In genomic region chr17:26874542-26874941, GRCm38 (mm10) we compare ENCODE assay signal across 29 mouse cellular contexts. TPM values are rescaled to one million over a fixed set of nuclear protein-coding genes. Genes with fewer than 3 reads are reported as not detected.
DNase-seq lines count a peak whose midpoint lies in the region; ATAC-seq and TF ChIP-seq lines count a peak whose summit lies in the region.
"Had no signal": no experiment of that assay in that cellular context is flagged by ENCODE, and none has a peak within 500 bp of the region (broad histone marks: within the 10 kb centered on the region; RNA-seq: fewer than 3 reads in every experiment).

No protein-coding gene starts in this region.

- no peak overlapping the region for H3ac ChIP-seq in myocyte (ENCODE audit: control insufficient read depth, insufficient read length)

- DNase-seq in heart, embryonic 10.5 days (ENCODE audit: low spot score): no peak
- DNase-seq in heart, postnatal 4 days: peak; percentile 37
- DNase-seq in heart, postnatal 10 days: no peak
- DNase-seq in brain, embryonic 14.5 days (ENCODE audit: low read depth): peak; percentile 6
- no peak for DNase-seq in limb, embryonic 10.5 days (ENCODE audit: low spot score)
- DNase-seq: adrenal gland, adult 2 months; cerebellum, adult 2 months; forebrain, postnatal 0 days; kidney, adult 11 months; kidney, postnatal 36 days; layer of hippocampus, postnatal 36 days; liver, embryonic 13.5 days; lung, adult 2 months; lung, postnatal 14 days; thymus, postnatal 25 days had no signal

- H3K9me3 ChIP-seq in heart, embryonic 10.5 days: no peaks in the 10 kb centered on the region
- H3K9me3 ChIP-seq in heart, embryonic 12.5 days (replicated peaks): peaks cover 4% of the 10 kb centered on the region; the same call in 1 of the 2 replicates
- no peaks in the 10 kb centered on the region for H3K9me3 ChIP-seq in limb, embryonic 10.5 days (replicated peaks)
- H3K9me3 ChIP-seq: kidney, embryonic 15.5 days; liver, embryonic 13.5 days; neural tube, embryonic 15.5 days; stomach, embryonic 15.5 days had no signal

- intact Hi-C loops in heart, postnatal 10 days (cut with DNase I): no loop called here

- no peak overlapping the region for H3K4me3 ChIP-seq in heart, embryonic 10.5 days
- no peak overlapping the region for H3K4me3 ChIP-seq in heart, embryonic 12.5 days
- H3K4me3 ChIP-seq in myocyte: no peak overlapping the region
- H3K4me3 ChIP-seq in limb, embryonic 10.5 days: no peak overlapping the region
- H3K4me3 ChIP-seq: kidney, embryonic 15.5 days; liver, embryonic 13.5 days; neural tube, embryonic 15.5 days; stomach, embryonic 15.5 days had no signal

- peaks cover 37% of the 10 kb centered on the region for H3K4me1 ChIP-seq in heart, embryonic 10.5 days
- H3K4me1 ChIP-seq in heart, embryonic 12.5 days (replicated peaks): peaks cover 40% of the 10 kb centered on the region
- H3K4me1 ChIP-seq in limb, embryonic 10.5 days: no peaks in the 10 kb centered on the region; the same call in 1 of the 2 replicates
- H3K4me1 ChIP-seq: kidney, embryonic 15.5 days; liver, embryonic 13.5 days; neural tube, embryonic 15.5 days; stomach, embryonic 15.5 days had no signal

- no peak for ATAC-seq in heart, embryonic 12.5 days (ENCODE audit: insufficient number of reproducible peaks, low FRiP score)
- ATAC-seq: forebrain, postnatal 0 days had no signal

- TF ChIP-seq CTCF in brain, embryonic 14.5 days (IDR thresholded peaks at IDR 0.05; ENCODE audit: borderline replicate concordance, extremely low read depth, insufficient read depth, insufficient read length): no peak

- H3K27ac ChIP-seq in heart, embryonic 10.5 days: peak overlapping the region; percentile 69
- no peak overlapping the region for H3K27ac ChIP-seq in heart, embryonic 12.5 days (ENCODE audit: poor library complexity, severe bottlenecking)
- H3K27ac ChIP-seq in limb, embryonic 10.5 days: no peak overlapping the region
- H3K27ac ChIP-seq: kidney, embryonic 15.5 days; liver, embryonic 13.5 days; neural tube, embryonic 15.5 days; stomach, embryonic 15.5 days had no signal

- H3K9ac ChIP-seq in heart, embryonic 12.5 days: no peak overlapping the region
- H3K9ac ChIP-seq: forebrain, postnatal 0 days; kidney, embryonic 15.5 days; liver, embryonic 13.5 days; neural tube, embryonic 15.5 days; stomach, embryonic 15.5 days had no signal

- WGBS in heart, embryonic 10.5 days: 65% methylated on average over 11 of the region's 11 CpGs
- WGBS in heart, embryonic 12.5 days: 64% methylated on average over 11 of the region's 11 CpGs
- 66% methylated on average over 11 of the region's 11 CpGs for WGBS in limb, embryonic 10.5 days

- H3K36me3 ChIP-seq in heart, embryonic 10.5 days: peaks cover 7% of the 10 kb centered on the region; the same call in 1 of the 2 replicates
- no peaks in the 10 kb centered on the region; the same call in 1 of the 2 replicates for H3K36me3 ChIP-seq in heart, embryonic 12.5 days
- no peaks in the 10 kb centered on the region for H3K36me3 ChIP-seq in myocyte (ENCODE audit: control insufficient read depth, insufficient read depth)
- H3K36me3 ChIP-seq in limb, embryonic 10.5 days: no peaks in the 10 kb centered on the region
- H3K36me3 ChIP-seq: kidney, embryonic 15.5 days; neural tube, embryonic 15.5 days; stomach, embryonic 15.5 days had no signal

- H3K27me3 ChIP-seq in heart, embryonic 10.5 days (ENCODE audit: insufficient read depth, poor library complexity, severe bottlenecking): no peaks in the 10 kb centered on the region
- H3K27me3 ChIP-seq in heart, embryonic 12.5 days (replicated peaks): no peaks in the 10 kb centered on the region
- no peaks in the 10 kb centered on the region for H3K27me3 ChIP-seq in myocyte (ENCODE audit: control insufficient read depth, insufficient read depth, insufficient read length)
- peaks cover 7% of the 10 kb centered on the region; the same call in 1 of the 2 replicates for H3K27me3 ChIP-seq in limb, embryonic 10.5 days (ENCODE audit: low read depth, poor library complexity, severe bottlenecking)
- H3K27me3 ChIP-seq: kidney, embryonic 15.5 days; liver, embryonic 13.5 days; neural tube, embryonic 15.5 days; stomach, embryonic 15.5 days had no signal

- H3K79me2 ChIP-seq in myocyte (ENCODE audit: control insufficient read depth, insufficient read depth): no peaks in the 10 kb centered on the region

- TF ChIP-seq POLR2A in brain, embryonic 14.5 days (IDR thresholded peaks at IDR 0.05; ENCODE audit: borderline replicate concordance, extremely low read depth, insufficient read depth, insufficient read length, poor library complexity, severe bottlenecking): no peak
- TF ChIP-seq POLR2A in myocyte (IDR thresholded peaks at IDR 0.05; ENCODE audit: insufficient read length, low read depth): no peak

- no peak overlapping the region for H3K4me2 ChIP-seq in heart, embryonic 12.5 days
- H3K4me2 ChIP-seq in myocyte (ENCODE audit: low read depth): no peak overlapping the region
- H3K4me2 ChIP-seq: kidney, embryonic 15.5 days; liver, embryonic 13.5 days; midbrain, embryonic 11.5 days; neural tube, embryonic 15.5 days; stomach, embryonic 15.5 days had no signal

TF ChIP-seq in myocyte, 11 proteins besides CTCF, POLR2A, EP300 and RAD21:
- TF ChIP-seq SRF (IDR thresholded peaks at IDR 0.05; ENCODE audit: control insufficient read depth, insufficient read length, low read depth) (no peak), TCF3 (IDR thresholded peaks at IDR 0.05; ENCODE audit: insufficient read length, low read depth) (no peak), MAX (IDR thresholded peaks at IDR 0.05; ENCODE audit: low read depth) (no peak), POLR2AphosphoS2 (IDR thresholded peaks at IDR 0.05; ENCODE audit: insufficient read length, low read depth) (no peak), MYOG (IDR thresholded peaks at IDR 0.05; ENCODE audit: control insufficient read depth in 1 of 3, insufficient read depth in 1 of 3, insufficient read length in 2 of 3, low read depth in 2 of 3) (peak; percentile 5 to 36 (median 22)), MYOD1 (IDR thresholded peaks at IDR 0.05; ENCODE audit: control insufficient read depth in 1 of 3, insufficient read length in 2 of 3, low read depth in 2 of 3) (peak; percentile 23 to 87 (median 28))

RNA-seq across cellular contexts. Expression of gene Nkx2-5, which starts 29.7 kb away (rescaled TPM):
- polyA plus RNA-seq in heart, embryonic 10.5 days (2016; fragmentation: Nextera tagmentation; extraction: Ambion mirVana): 146 and 189 TPM in 2 replicates
- polyA plus RNA-seq in heart, embryonic 12.5 days (2016; fragmentation: Nextera tagmentation; extraction: Ambion mirVana): 200 and 212 TPM in 2 replicates
- total RNA-seq in heart, postnatal 4 days (2021): 100 to 1,000 TPM; 123 to 128 TPM
- 10 to 100 TPM; 77.5 to 93.1 TPM for total RNA-seq in heart, postnatal 10 days (2021)
- 0.04 TPM in 1 of 2 replicates, not detected in the other for polyA plus RNA-seq in brain, embryonic 14.5 days (2012; rRNA removed)
- polyA plus RNA-seq in myocyte (2012; fragmentation: generic; extraction: Trizol): 1.4 TPM
- polyA plus RNA-seq in limb, embryonic 10.5 days (2016; fragmentation: Nextera tagmentation; extraction: Ambion mirVana): 0.10 and 0.14 TPM in 2 replicates
- total RNA-seq: adrenal gland, adult 2 months; layer of hippocampus, adult 8-10 months; layer of hippocampus, postnatal 36 days; left cerebral cortex, postnatal 14 days; megakaryocyte progenitor cell, adult 5-6 weeks; MEL; midbrain, postnatal 0 days had no signal
- polyA plus RNA-seq: cerebellum, adult 2 months; forebrain, embryonic 11.5 days; forebrain, postnatal 0 days; gonadal fat pad, adult 2 months; hindbrain, embryonic 11.5 days; kidney, embryonic 15.5 days; liver, embryonic 13.5 days; midbrain, embryonic 11.5 days; midbrain, postnatal 0 days; neural tube, embryonic 15.5 days had no signal

RNA-seq across cellular contexts. Expression of gene Kifc5b, which starts 42.3 kb away (rescaled TPM):
- 6.7 and 8.3 TPM in 2 replicates for polyA plus RNA-seq in heart, embryonic 10.5 days (2016; fragmentation: Nextera tagmentation; extraction: Ambion mirVana)
- polyA plus RNA-seq in heart, embryonic 12.5 days (2016; fragmentation: Nextera tagmentation; extraction: Ambion mirVana): 5.2 and 5.7 TPM in 2 replicates
- total RNA-seq in heart, postnatal 4 days (2021): 10 to 100 TPM; 15.0 to 15.2 TPM
- total RNA-seq in heart, postnatal 10 days (2021): 1 to 10 TPM; 3.9 to 4.1 TPM
- polyA plus RNA-seq in brain, embryonic 14.5 days (2012; rRNA removed): 9.9 and 15.7 TPM in 2 replicates
- polyA plus RNA-seq in myocyte (2012; fragmentation: generic; extraction: Trizol): 15.4 TPM
- 12.3 and 12.6 TPM in 2 replicates for polyA plus RNA-seq in limb, embryonic 10.5 days (2016; fragmentation: Nextera tagmentation; extraction: Ambion mirVana)

RNA-seq across cellular contexts. Expression of gene Phf1, which starts 58.3 kb away (rescaled TPM):
- 6.0 and 7.3 TPM in 2 replicates for polyA plus RNA-seq in heart, embryonic 10.5 days (2016; fragmentation: Nextera tagmentation; extraction: Ambion mirVana)
- polyA plus RNA-seq in heart, embryonic 12.5 days (2016; fragmentation: Nextera tagmentation; extraction: Ambion mirVana): 9.0 and 9.4 TPM in 2 replicates
- 1 to 10 TPM; 9.9 to 10.0 TPM for total RNA-seq in heart, postnatal 4 days (2021)
- total RNA-seq in heart, postnatal 10 days (2021): 10 to 100 TPM; 10.1 to 12.4 TPM
- polyA plus RNA-seq in brain, embryonic 14.5 days (2012; rRNA removed): 50.0 and 66.4 TPM in 2 replicates
- polyA plus RNA-seq in myocyte (2012; fragmentation: generic; extraction: Trizol): 9.6 TPM
- 3.5 and 5.0 TPM in 2 replicates for polyA plus RNA-seq in limb, embryonic 10.5 days (2016; fragmentation: Nextera tagmentation; extraction: Ambion mirVana)

Comparison
In these comparisons a context has a peak if more than half of its experiments do, and no peak if none do; other contexts are left out.
1. DNase-seq: peak in heart, postnatal 4 days (single experiment) and brain, embryonic 14.5 days (single experiment); none in heart, embryonic 10.5 days (single experiment), heart, postnatal 10 days (0 of 2) and limb, embryonic 10.5 days (single experiment).
2. RNA of gene Nkx2-5, which starts 29.7 kb away (polyA plus RNA-seq): 200 to 212 TPM in heart, embryonic 12.5 days and 146 to 189 TPM in heart, embryonic 10.5 days; 1.4 TPM in myocyte (single experiment), 0.10 to 0.14 TPM in limb, embryonic 10.5 days and 0.04 TPM in brain, embryonic 14.5 days; every median in the first group is over 10 times any median in the second.